17 mouse cellular contexts compared by ENCODE assay signal in genomic region chr11:46031470-46031869, GRCm38 (mm10). TPM values are rescaled to one million over a fixed set of nuclear protein-coding genes. Genes with fewer than 3 reads are reported as not detected.
DNase-seq lines count a peak whose midpoint lies in the region; ATAC-seq and TF ChIP-seq lines count a peak whose summit lies in the region.
"Had no signal": no experiment of that assay in that cellular context is flagged by ENCODE, and none has a peak within 500 bp of the region (broad histone marks: within the 10 kb centered on the region; RNA-seq: fewer than 3 reads in every experiment).

No protein-coding gene starts in this region.

- H3K4me3 ChIP-seq in heart, postnatal 0 days (ENCODE audit: low read depth, low read length): no peak overlapping the region
- no peak overlapping the region for H3K4me3 ChIP-seq in midbrain, embryonic 11.5 days (ENCODE audit: low read depth, low read length)
- H3K4me3 ChIP-seq in midbrain, embryonic 14.5 days (replicated peaks; ENCODE audit: low read depth, low read length): no peak overlapping the region
- no peak overlapping the region for H3K4me3 ChIP-seq in MEL (ENCODE audit: control insufficient read depth in 1 of 2, insufficient read depth in 1 of 2, low read depth in 2 of 2, low read length in 2 of 2)
- H3K4me3 ChIP-seq: embryonic facial prominence, embryonic 12.5 days; intestine, embryonic 15.5 days had no signal

- no peak for TF ChIP-seq POLR2A in MEL (IDR thresholded peaks at IDR 0.05; ENCODE audit: control insufficient read depth in 1 of 2, insufficient read depth in 1 of 2, low read depth in 1 of 2, low read length in 2 of 2, poor library complexity in 1 of 2)

- no peak for DNase-seq in heart, postnatal 0 days (ENCODE audit: low spot score)
- DNase-seq in heart, postnatal 36 days: no peak
- peak; percentile 17 for DNase-seq in midbrain, embryonic 11.5 days (ENCODE audit: low spot score, missing footprints)
- DNase-seq in midbrain, embryonic 14.5 days: no peak
- DNase-seq in MEL (ENCODE audit: low read depth, low spot score): peak; percentile 63
- DNase-seq in gastrocnemius, postnatal 10 days: no peak
- no peak for DNase-seq in retina, postnatal 1 day
- DNase-seq: cerebellum, adult 9-11 months; gastrocnemius, postnatal 14 days; heart, postnatal 14 days; right cerebral cortex, postnatal 25 days had no signal

- H3K36me3 ChIP-seq in heart, postnatal 0 days (replicated peaks; ENCODE audit: control insufficient read depth, insufficient read depth, low read length): no peaks in the 10 kb centered on the region
- H3K36me3 ChIP-seq in midbrain, embryonic 11.5 days (ENCODE audit: control insufficient read depth, insufficient read depth, low read length): no peaks in the 10 kb centered on the region
- no peaks in the 10 kb centered on the region for H3K36me3 ChIP-seq in midbrain, embryonic 14.5 days (ENCODE audit: control insufficient read depth, insufficient read depth, low read length)
- no peaks in the 10 kb centered on the region for H3K36me3 ChIP-seq in MEL (ENCODE audit: control insufficient read depth in 1 of 2, insufficient read depth in 2 of 2, low read length in 2 of 2)
- H3K36me3 ChIP-seq: embryonic facial prominence, embryonic 12.5 days; intestine, embryonic 15.5 days had no signal

- ATAC-seq in heart, postnatal 0 days (ENCODE audit: insufficient read depth, low read depth): no peak
- ATAC-seq in midbrain, embryonic 11.5 days (ENCODE audit: low FRiP score): no peak
- no peak for ATAC-seq in midbrain, embryonic 14.5 days (ENCODE audit: low FRiP score, low TSS enrichment)
- ATAC-seq in neutrophil, adult 5-6 weeks (ENCODE audit: extremely low read depth, insufficient number of reproducible peaks, low FRiP score, poor library complexity, severe bottlenecking): 0 out of 2 replicates have a peak, but pooled peaks have one; percentile 33
- ATAC-seq: activated CD4-positive, CD25-positive, alpha-beta regulatory T cell, adult 4 months; intestine, embryonic 15.5 days had no signal

- no peaks in the 10 kb centered on the region for H3K9me3 ChIP-seq in heart, postnatal 0 days (replicated peaks; ENCODE audit: control insufficient read depth, low read length)
- H3K9me3 ChIP-seq in midbrain, embryonic 11.5 days (ENCODE audit: control insufficient read depth, low read length): no peaks in the 10 kb centered on the region
- no peaks in the 10 kb centered on the region for H3K9me3 ChIP-seq in midbrain, embryonic 14.5 days (ENCODE audit: control insufficient read depth, low read length)
- H3K9me3 ChIP-seq in MEL (replicated peaks; ENCODE audit: insufficient read depth, low read length): no peaks in the 10 kb centered on the region
- H3K9me3 ChIP-seq: embryonic facial prominence, embryonic 12.5 days; intestine, embryonic 15.5 days had no signal

- no peak overlapping the region for H3K27ac ChIP-seq in heart, postnatal 0 days (ENCODE audit: low read depth)
- no peak overlapping the region for H3K27ac ChIP-seq in midbrain, embryonic 11.5 days (ENCODE audit: low read depth, low read length)
- no peak overlapping the region for H3K27ac ChIP-seq in midbrain, embryonic 14.5 days (replicated peaks; ENCODE audit: low read depth, low read length)
- H3K27ac ChIP-seq in MEL (ENCODE audit: control insufficient read depth, low read depth, low read length): no peak overlapping the region
- H3K27ac ChIP-seq: embryonic facial prominence, embryonic 12.5 days; intestine, embryonic 15.5 days had no signal

- WGBS in heart, postnatal 0 days: 46% methylated on average over 3 of the region's 3 CpGs
- 69% methylated on average over 3 of the region's 3 CpGs for WGBS in midbrain, embryonic 11.5 days
- 66% methylated on average over 3 of the region's 3 CpGs for WGBS in midbrain, embryonic 14.5 days

- no peaks in the 10 kb centered on the region for H3K27me3 ChIP-seq in heart, postnatal 0 days (ENCODE audit: control insufficient read depth, insufficient read depth, low read length)
- no peaks in the 10 kb centered on the region for H3K27me3 ChIP-seq in midbrain, embryonic 11.5 days (ENCODE audit: control insufficient read depth, insufficient read depth, low read length)
- H3K27me3 ChIP-seq in midbrain, embryonic 14.5 days (ENCODE audit: control insufficient read depth, insufficient read depth, low read length): no peaks in the 10 kb centered on the region
- peaks cover 3 to 7% of the 10 kb centered on the region in 2 experiments; a peak in 3 of 4 replicates for H3K27me3 ChIP-seq in MEL (ENCODE audit: control insufficient read depth in 1 of 2, insufficient read depth in 2 of 2, low read length in 2 of 2)
- H3K27me3 ChIP-seq: embryonic facial prominence, embryonic 12.5 days; intestine, embryonic 15.5 days had no signal

- no peaks in the 10 kb centered on the region for H3K79me2 ChIP-seq in MEL (ENCODE audit: control insufficient read depth, insufficient read depth, low read length, poor library complexity)

- H3K9ac ChIP-seq in heart, postnatal 0 days (replicated peaks; ENCODE audit: low read depth, low read length): no peak overlapping the region
- no peak overlapping the region for H3K9ac ChIP-seq in midbrain, embryonic 11.5 days (ENCODE audit: low read length)
- H3K9ac ChIP-seq in midbrain, embryonic 14.5 days (replicated peaks; ENCODE audit: low read length): no peak overlapping the region
- H3K9ac ChIP-seq in MEL (ENCODE audit: control insufficient read depth, low read depth, low read length, poor library complexity, severe bottlenecking): no peak overlapping the region
- H3K9ac ChIP-seq: embryonic facial prominence, embryonic 12.5 days; intestine, embryonic 15.5 days had no signal

- intact Hi-C loops in heart, postnatal 36 days (cut with DNase I): no loop called here

- H3K4me1 ChIP-seq in heart, postnatal 0 days (ENCODE audit: control insufficient read depth, insufficient read depth): peaks cover 9% of the 10 kb centered on the region
- H3K4me1 ChIP-seq in midbrain, embryonic 11.5 days (ENCODE audit: control insufficient read depth, insufficient read depth, low read length): no peaks in the 10 kb centered on the region
- no peaks in the 10 kb centered on the region for H3K4me1 ChIP-seq in midbrain, embryonic 14.5 days (ENCODE audit: control insufficient read depth, insufficient read depth, low read length)
- H3K4me1 ChIP-seq in MEL (ENCODE audit: control insufficient read depth in 1 of 2, insufficient read depth in 2 of 2, low read length in 2 of 2): no peaks in the 10 kb centered on the region
- H3K4me1 ChIP-seq: intestine, embryonic 15.5 days had no signal

- TF ChIP-seq RAD21 in MEL (IDR thresholded peaks at IDR 0.05; ENCODE audit: low read depth, low read length): peak; percentile 59

- no peak overlapping the region for H3K4me2 ChIP-seq in heart, postnatal 0 days (ENCODE audit: low read depth, low read length)
- H3K4me2 ChIP-seq in midbrain, embryonic 11.5 days: no peak overlapping the region
- no peak overlapping the region for H3K4me2 ChIP-seq in midbrain, embryonic 14.5 days (ENCODE audit: low read length)
- H3K4me2 ChIP-seq: embryonic facial prominence, embryonic 12.5 days; intestine, embryonic 15.5 days had no signal

- no peak for TF ChIP-seq EP300 in heart, postnatal 0 days (IDR thresholded peaks at IDR 0.05; ENCODE audit: low read depth)
- TF ChIP-seq EP300 in MEL (IDR thresholded peaks at IDR 0.05; ENCODE audit: low read depth in 1 of 2, low read length in 2 of 2): no peak

- TF ChIP-seq CTCF in heart, postnatal 0 days (IDR thresholded peaks at IDR 0.05; ENCODE audit: low read depth): peak; percentile 26; the same call in 1 of the 2 replicates
- TF ChIP-seq CTCF in MEL (IDR thresholded peaks at IDR 0.05 in 2 of 3, conservative IDR thresholded peaks at IDR 0.05 in 1 of 3; ENCODE audit: control insufficient read depth in 1 of 3, insufficient read depth in 1 of 3, low read depth in 2 of 3, low read length in 3 of 3, poor library complexity in 1 of 3, severe bottlenecking in 1 of 3): peak; percentile 28 to 68 (median 36); a peak in 4 of 6 replicates

RNA-seq across cellular contexts. Expression of gene Gm12166, which starts 20.7 kb away (rescaled TPM):
- total RNA-seq in heart, postnatal 0 days (2014; rRNA removed; ENCODE audit: low replicate concordance): 1.8 and 2.8 TPM in 2 replicates
- polyA plus RNA-seq in heart, postnatal 0 days (2015; fragmentation: Nextera tagmentation; extraction: Ambion mirVana): 3.6 and 3.9 TPM in 2 replicates
- 1 to 10 TPM; 1.3 to 1.9 TPM for total RNA-seq in heart, postnatal 36 days (2021)
- 1.4 and 2.5 TPM in 2 replicates for polyA plus RNA-seq in midbrain, embryonic 11.5 days (2014; fragmentation: Nextera tagmentation; extraction: Ambion mirVana)
- 5.6 and 6.0 TPM in 2 replicates for polyA plus RNA-seq in midbrain, embryonic 14.5 days (2014; fragmentation: Nextera tagmentation; extraction: Ambion mirVana)
- 3.9 and 6.8 TPM in 2 replicates for total RNA-seq in MEL (2012; rRNA removed)
- 1 to 10 TPM in 1 of 2 experiments, not detected in 1; 4.1 TPM for polyA plus RNA-seq in MEL (2012; ENCODE audit: insufficient read depth in 1 of 2, insufficient read length in 2 of 2, low read depth in 1 of 2, low replicate concordance in 2 of 2, missing spikeins in 1 of 2)
- total RNA-seq in neutrophil, adult 5-6 weeks (2017): 10.7 and 11.8 TPM in 2 replicates
- total RNA-seq in gastrocnemius, postnatal 10 days (2021): 1 to 10 TPM in 1 of 2 experiments, under 1 TPM in 1; 0.72 to 1.4 TPM

RNA-seq across cellular contexts. Expression of gene Adam19, which starts 24.3 kb away (rescaled TPM):
- 59.8 and 67.9 TPM in 2 replicates for total RNA-seq in heart, postnatal 0 days (2014; rRNA removed; ENCODE audit: low replicate concordance)
- polyA plus RNA-seq in heart, postnatal 0 days (2015; fragmentation: Nextera tagmentation; extraction: Ambion mirVana): 10.1 and 15.8 TPM in 2 replicates
- 10 to 100 TPM; 21.2 to 49.2 TPM for total RNA-seq in heart, postnatal 36 days (2021)
- 6.1 and 6.6 TPM in 2 replicates for polyA plus RNA-seq in midbrain, embryonic 11.5 days (2014; fragmentation: Nextera tagmentation; extraction: Ambion mirVana)
- polyA plus RNA-seq in midbrain, embryonic 14.5 days (2014; fragmentation: Nextera tagmentation; extraction: Ambion mirVana): 7.0 and 8.3 TPM in 2 replicates
- 0.12 and 0.16 TPM in 2 replicates for total RNA-seq in MEL (2012; rRNA removed)
- polyA plus RNA-seq in MEL (2012; ENCODE audit: insufficient read depth in 1 of 2, insufficient read length in 2 of 2, low read depth in 1 of 2, low replicate concordance in 2 of 2, missing spikeins in 1 of 2): under 1 TPM in 1 of 2 experiments, not detected in 1; 0.19 TPM
- total RNA-seq in neutrophil, adult 5-6 weeks (2017): 114 and 122 TPM in 2 replicates
- 10 to 100 TPM; 30.9 to 42.8 TPM for total RNA-seq in gastrocnemius, postnatal 10 days (2021)

RNA-seq across cellular contexts. Expression of gene Sox30, which starts 51.4 kb away (rescaled TPM):
- total RNA-seq in heart, postnatal 0 days (2014; rRNA removed; ENCODE audit: low replicate concordance): 1.3 TPM in 1 of 2 replicates, not detected in the other
- polyA plus RNA-seq in heart, postnatal 0 days (2015; fragmentation: Nextera tagmentation; extraction: Ambion mirVana): 0.10 and 0.22 TPM in 2 replicates
- total RNA-seq in heart, postnatal 36 days (2021): under 1 TPM; 0.14 to 0.17 TPM
- 0.18 and 0.21 TPM in 2 replicates for polyA plus RNA-seq in midbrain, embryonic 11.5 days (2014; fragmentation: Nextera tagmentation; extraction: Ambion mirVana)
- polyA plus RNA-seq in midbrain, embryonic 14.5 days (2014; fragmentation: Nextera tagmentation; extraction: Ambion mirVana): 0.09 and 0.13 TPM in 2 replicates
- not detected in 2 replicates for total RNA-seq in MEL (2012; rRNA removed)
- not detected for polyA plus RNA-seq in MEL (2012; ENCODE audit: insufficient read depth in 1 of 2, insufficient read length in 2 of 2, low read depth in 1 of 2, low replicate concordance in 2 of 2, missing spikeins in 1 of 2)
- total RNA-seq in neutrophil, adult 5-6 weeks (2017): not detected in 2 replicates
- under 1 TPM in 1 of 2 experiments, not detected in 1; 0.07 TPM for total RNA-seq in gastrocnemius, postnatal 10 days (2021)
- polyA plus RNA-seq: activated CD4-positive, CD25-positive, alpha-beta regulatory T cell, adult 4 months; large intestine, adult 2 months; liver, embryonic 16.5 days had no signal

Comparison
In these comparisons a context has a peak if more than half of its experiments do, and no peak if none do; other contexts are left out.
1. DNase-seq: peak in midbrain, embryonic 11.5 days (single experiment) and MEL (single experiment); none in heart, postnatal 0 days (single experiment), heart, postnatal 36 days (0 of 2), midbrain, embryonic 14.5 days (single experiment), gastrocnemius, postnatal 10 days (single experiment) and retina, postnatal 1 day (single experiment).
2. RNA of gene Adam19, which starts 24.3 kb away (total RNA-seq): 114 to 122 TPM in neutrophil, adult 5-6 weeks, 59.8 to 67.9 TPM in heart, postnatal 0 days, 21.2 to 49.2 TPM in heart, postnatal 36 days and 30.9 to 42.8 TPM in gastrocnemius, postnatal 10 days; 0.12 to 0.16 TPM in MEL; every median in the first group is over 10 times any median in the second.